Mouse (Mus musculus): ENCODE results near the gene Atp11a. TPM values are rescaled to one million over a fixed set of nuclear protein-coding genes. Genes with fewer than 3 reads are reported as not detected.
A peak's percentile ranks its signal among the peaks of the same experiment; 100 is the strongest.

Atp11a gene
- polyA plus RNA-seq, 1 experiment = 24.0 TPM

DNA sequence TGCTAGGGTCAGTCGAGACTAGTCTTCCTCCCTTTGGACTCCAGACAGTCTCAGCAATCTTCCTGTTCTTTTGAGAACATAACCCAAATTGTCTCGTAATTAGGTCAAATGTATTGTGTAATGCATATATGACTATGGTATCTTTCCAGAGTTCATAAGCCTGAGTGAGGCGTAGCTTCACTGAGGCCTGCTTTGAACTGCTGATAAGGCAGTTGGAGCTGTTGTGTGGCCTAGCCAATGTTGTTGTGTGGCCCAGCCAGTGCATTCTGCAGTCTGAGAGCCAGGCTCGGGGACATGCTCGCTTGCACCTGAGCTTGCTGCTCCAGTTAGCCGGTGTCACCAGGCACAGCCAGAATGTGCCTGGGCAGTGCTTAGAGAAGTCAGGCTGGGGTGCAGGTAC, 89.6 kb downstream of the Atp11a start:
- no peak for TF ChIP-seq CTCF (IDR thresholded peaks at IDR 0.05; ENCODE audit: low read depth, low read length)
- TF ChIP-seq POLR2A (IDR thresholded peaks at IDR 0.05; ENCODE audit: borderline replicate concordance, low read depth, low read length) = no peak
- Histone ChIP-seq H3K4me3 (ENCODE audit: insufficient read depth, low read length) (no peak overlapping the region), H3K27ac (ENCODE audit: insufficient read depth, low read depth, low read length) (no peak overlapping the region), H3K4me1 (ENCODE audit: control insufficient read depth, insufficient read depth, low read length) (peaks cover 22% of the 10 kb centered on the region)

DNA sequence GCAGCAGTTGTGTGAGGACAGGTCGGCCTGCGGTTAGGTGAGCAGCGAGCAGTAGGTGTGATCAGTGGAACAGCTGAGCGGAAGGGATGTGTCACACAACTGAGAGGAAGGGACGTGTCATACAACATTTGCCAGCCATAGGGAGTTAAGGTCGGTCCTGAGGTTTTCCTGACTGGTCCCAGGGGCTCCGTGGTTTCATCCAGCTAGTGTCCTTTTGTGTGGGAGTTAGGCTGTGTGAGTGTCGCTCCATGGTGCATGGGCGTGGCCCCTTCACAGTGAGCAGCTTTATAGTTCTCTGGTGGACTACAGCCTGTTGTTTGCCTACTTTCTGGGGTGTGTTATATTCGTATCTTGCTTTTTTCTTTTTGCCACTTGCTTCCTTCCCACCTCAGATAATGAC, 94.4 kb downstream of the Atp11a start:
- no peak overlapping the region for H3K27ac ChIP-seq (ENCODE audit: insufficient read depth, low read depth, low read length)
- no peak for TF ChIP-seq CTCF (IDR thresholded peaks at IDR 0.05; ENCODE audit: low read depth, low read length)
- TF ChIP-seq POLR2A (IDR thresholded peaks at IDR 0.05; ENCODE audit: borderline replicate concordance, low read depth, low read length) = no peak
- no peak overlapping the region for H3K4me3 ChIP-seq (ENCODE audit: insufficient read depth, low read length)
- H3K4me1 ChIP-seq (ENCODE audit: control insufficient read depth, insufficient read depth, low read length) = peaks cover 7% of the 10 kb centered on the region

DNA sequence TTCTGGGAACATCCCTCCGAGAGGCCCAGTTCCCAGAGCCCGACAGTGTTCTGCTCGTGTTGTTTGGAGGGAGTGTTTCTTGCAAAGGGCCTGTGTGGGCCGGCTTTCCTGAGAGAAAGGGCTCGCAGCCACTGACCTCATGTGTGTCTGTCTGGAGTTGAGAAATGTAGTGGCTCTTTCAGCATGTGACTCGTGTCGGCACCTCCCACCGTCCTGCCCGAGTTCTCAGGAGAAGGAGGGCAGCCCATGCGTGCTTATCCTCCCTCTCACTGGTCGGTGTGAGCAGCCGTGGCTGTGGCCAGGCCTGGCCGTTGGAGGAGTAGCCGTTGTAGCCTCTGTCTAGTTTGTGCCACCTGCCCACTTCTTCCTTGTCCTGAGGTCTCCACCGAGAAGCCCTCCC, 99.2 kb downstream of the Atp11a start:
- TF ChIP-seq POLR2A (IDR thresholded peaks at IDR 0.05; ENCODE audit: borderline replicate concordance, low read depth, low read length) = no peak
- no peak for TF ChIP-seq CTCF (IDR thresholded peaks at IDR 0.05; ENCODE audit: low read depth, low read length)
- Histone ChIP-seq H3K27ac (ENCODE audit: insufficient read depth, low read depth, low read length) (no peak overlapping the region), H3K4me1 (ENCODE audit: control insufficient read depth, insufficient read depth, low read length) (peaks cover 7% of the 10 kb centered on the region; the same call in 1 of the 2 replicates)

DNA sequence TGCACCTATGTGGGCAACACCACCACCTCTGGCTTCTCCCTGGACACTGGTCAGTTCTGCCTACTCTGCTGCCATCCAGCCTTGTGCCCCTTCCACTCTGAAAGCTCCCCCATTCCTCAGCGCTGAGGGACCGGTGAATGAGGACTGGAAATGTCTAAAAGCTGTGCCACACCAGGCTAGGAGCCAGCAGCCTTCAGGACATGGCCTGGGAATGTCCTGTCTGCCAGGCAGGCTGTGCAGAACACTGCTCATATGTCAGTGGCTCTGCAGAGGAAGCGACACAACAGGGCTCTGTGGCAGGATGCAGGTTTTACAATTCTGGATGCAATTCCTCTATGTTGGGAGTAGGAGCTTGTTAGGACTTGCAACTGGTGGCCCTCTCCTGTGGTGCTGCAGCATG, 106.2 kb downstream of the Atp11a start:
- no peak overlapping the region for H3K4me3 ChIP-seq (ENCODE audit: insufficient read depth, low read length)
- no peak for TF ChIP-seq POLR2A (IDR thresholded peaks at IDR 0.05; ENCODE audit: borderline replicate concordance, low read depth, low read length)
- TF ChIP-seq CTCF (IDR thresholded peaks at IDR 0.05; ENCODE audit: low read depth, low read length) = no peak
- H3K4me1 ChIP-seq (ENCODE audit: control insufficient read depth, insufficient read depth, low read length) = peaks cover 7% of the 10 kb centered on the region; the same call in 1 of the 2 replicates
- no peak overlapping the region for H3K27ac ChIP-seq (ENCODE audit: insufficient read depth, low read depth, low read length)

More for the DNA sequence above, 99.2 kb downstream of the Atp11a start:
- no peak overlapping the region for H3K4me3 ChIP-seq (ENCODE audit: insufficient read depth, low read length)

DNA sequence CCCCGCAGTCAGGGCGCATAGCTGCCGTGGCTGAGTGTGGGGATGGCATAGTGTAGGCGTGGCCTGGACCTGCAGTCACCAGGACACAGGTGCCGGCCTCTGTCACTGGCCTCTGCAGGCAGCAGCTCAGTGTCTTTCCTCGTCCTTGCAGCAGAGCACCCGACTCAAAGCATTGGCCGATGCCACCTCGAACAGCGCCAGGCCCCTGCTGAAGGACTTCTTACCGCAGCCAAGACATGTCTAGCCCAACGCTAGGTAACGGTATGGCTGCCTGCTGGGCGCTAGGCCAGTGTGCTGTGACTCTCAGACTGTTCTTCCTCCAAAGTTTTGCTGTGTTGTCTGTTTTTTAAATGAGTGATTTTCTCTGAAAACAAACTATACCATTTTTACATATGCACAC, 106.8 kb downstream of the Atp11a start:
- no peak for TF ChIP-seq POLR2A (IDR thresholded peaks at IDR 0.05; ENCODE audit: borderline replicate concordance, low read depth, low read length)
- no peak for TF ChIP-seq CTCF (IDR thresholded peaks at IDR 0.05; ENCODE audit: low read depth, low read length)
- H3K4me1 ChIP-seq (ENCODE audit: control insufficient read depth, insufficient read depth, low read length) = peaks cover 3% of the 10 kb centered on the region; the same call in 1 of the 2 replicates
- no peak overlapping the region for H3K27ac ChIP-seq (ENCODE audit: insufficient read depth, low read depth, low read length)
- H3K4me3 ChIP-seq (ENCODE audit: insufficient read depth, low read length) = no peak overlapping the region

DNA sequence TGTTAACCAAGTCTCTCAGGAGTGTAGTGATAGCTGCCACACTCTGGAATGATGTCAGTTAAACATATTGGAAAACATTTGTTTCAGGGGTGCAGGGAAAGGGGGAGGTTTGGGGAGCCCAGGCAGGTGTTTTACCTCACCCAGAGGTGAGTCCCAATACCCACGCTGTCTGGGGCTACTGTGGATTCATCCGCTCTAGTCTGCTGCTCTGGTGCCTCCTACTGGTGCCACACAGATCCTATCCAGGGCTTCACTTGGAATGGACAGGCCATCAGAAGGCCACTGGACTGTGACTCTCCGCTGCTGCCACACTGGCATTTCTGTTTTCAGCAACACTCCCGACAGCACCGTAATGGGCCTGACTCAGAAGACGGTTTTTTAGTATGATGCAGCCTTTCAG, 109.0 kb downstream of the Atp11a start:
- Histone ChIP-seq H3K4me1 (ENCODE audit: control insufficient read depth, insufficient read depth, low read length) (no peaks in the 10 kb centered on the region), H3K27ac (ENCODE audit: insufficient read depth, low read depth, low read length) (no peak overlapping the region), H3K4me3 (ENCODE audit: insufficient read depth, low read length) (no peak overlapping the region)
- TF ChIP-seq CTCF (IDR thresholded peaks at IDR 0.05; ENCODE audit: low read depth, low read length) (no peak), POLR2A (IDR thresholded peaks at IDR 0.05; ENCODE audit: borderline replicate concordance, low read depth, low read length) (no peak)

DNA sequence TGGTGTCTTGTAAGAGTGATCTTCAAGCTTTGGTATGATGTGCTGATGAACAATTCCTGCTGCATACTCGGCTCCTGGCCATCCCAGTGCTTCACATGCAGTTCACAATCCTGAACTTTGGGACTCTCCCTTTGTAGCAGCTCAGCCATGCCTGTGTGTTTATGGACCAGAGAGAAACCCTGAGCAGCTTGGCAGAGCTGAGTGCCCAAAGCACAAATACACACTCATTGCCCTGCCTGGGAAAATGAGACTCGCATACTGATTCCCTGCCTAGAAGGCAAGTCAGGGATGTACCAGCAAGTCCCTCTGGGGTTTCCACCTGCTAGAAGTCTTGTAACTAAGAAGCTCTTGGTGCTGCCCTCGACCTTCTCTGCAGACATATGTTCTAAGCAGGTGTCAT, 112.8 kb downstream of the Atp11a start:
- Histone ChIP-seq H3K27ac (ENCODE audit: insufficient read depth, low read depth, low read length) (no peak overlapping the region), H3K4me1 (ENCODE audit: control insufficient read depth, insufficient read depth, low read length) (peaks cover 4% of the 10 kb centered on the region; the same call in 1 of the 2 replicates), H3K4me3 (ENCODE audit: insufficient read depth, low read length) (no peak overlapping the region)
- no peak for TF ChIP-seq CTCF (IDR thresholded peaks at IDR 0.05; ENCODE audit: low read depth, low read length)
- TF ChIP-seq POLR2A (IDR thresholded peaks at IDR 0.05; ENCODE audit: borderline replicate concordance, low read depth, low read length) = no peak

DNA sequence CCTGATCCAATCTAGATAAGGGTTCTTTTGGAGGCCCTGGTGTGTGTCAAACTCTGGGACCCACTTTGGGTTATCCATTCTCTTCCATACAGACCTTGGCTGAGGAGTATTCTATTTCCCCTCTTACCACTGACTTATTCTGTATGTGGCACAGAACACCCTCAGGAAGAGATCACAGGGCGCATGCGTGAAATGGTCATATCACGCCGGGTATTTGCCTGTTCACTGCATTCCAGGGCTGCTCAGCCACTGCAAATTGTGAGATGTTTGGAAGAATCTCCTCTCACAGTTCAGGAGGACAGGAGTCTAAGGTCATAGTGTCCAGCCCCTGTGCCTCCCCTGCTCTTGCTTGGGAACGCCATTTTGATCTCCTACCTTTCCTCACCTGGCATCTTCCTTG, 113.8 kb downstream of the Atp11a start:
- H3K4me3 ChIP-seq (ENCODE audit: insufficient read depth, low read length) = no peak overlapping the region
- H3K4me1 ChIP-seq (ENCODE audit: control insufficient read depth, insufficient read depth, low read length) = peaks cover 4% of the 10 kb centered on the region; the same call in 1 of the 2 replicates
- TF ChIP-seq CTCF (IDR thresholded peaks at IDR 0.05; ENCODE audit: low read depth, low read length) (no peak), POLR2A (IDR thresholded peaks at IDR 0.05; ENCODE audit: borderline replicate concordance, low read depth, low read length) (no peak)
- no peak overlapping the region for H3K27ac ChIP-seq (ENCODE audit: insufficient read depth, low read depth, low read length)

DNA sequence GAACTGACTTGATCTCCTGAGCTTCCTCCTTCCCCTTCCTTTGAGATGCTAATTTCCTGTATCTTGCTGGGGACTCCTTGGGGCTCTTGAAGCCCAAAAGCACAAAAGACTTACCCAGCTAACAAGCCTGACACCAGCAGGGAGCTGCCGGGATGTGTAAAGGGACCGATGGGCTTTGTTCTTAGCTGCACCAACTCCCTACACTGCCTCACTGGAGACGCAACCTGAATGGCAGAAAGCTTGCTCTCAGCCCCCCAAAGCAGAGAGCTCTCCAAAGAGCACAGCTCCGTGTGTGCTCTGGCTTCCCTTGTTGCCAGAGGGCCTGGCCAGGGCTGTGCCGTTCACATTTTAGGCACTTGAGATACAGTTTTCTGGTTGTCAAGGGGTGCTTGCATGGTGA, 114.6 kb downstream of the Atp11a start:
- no peak overlapping the region for H3K4me3 ChIP-seq (ENCODE audit: insufficient read depth, low read length)
- no peak overlapping the region for H3K27ac ChIP-seq (ENCODE audit: insufficient read depth, low read depth, low read length)
- TF ChIP-seq CTCF (IDR thresholded peaks at IDR 0.05; ENCODE audit: low read depth, low read length) = no peak
- TF ChIP-seq POLR2A (IDR thresholded peaks at IDR 0.05; ENCODE audit: borderline replicate concordance, low read depth, low read length) = no peak
- H3K4me1 ChIP-seq (ENCODE audit: control insufficient read depth, insufficient read depth, low read length) = peaks cover 4% of the 10 kb centered on the region; the same call in 1 of the 2 replicates

DNA sequence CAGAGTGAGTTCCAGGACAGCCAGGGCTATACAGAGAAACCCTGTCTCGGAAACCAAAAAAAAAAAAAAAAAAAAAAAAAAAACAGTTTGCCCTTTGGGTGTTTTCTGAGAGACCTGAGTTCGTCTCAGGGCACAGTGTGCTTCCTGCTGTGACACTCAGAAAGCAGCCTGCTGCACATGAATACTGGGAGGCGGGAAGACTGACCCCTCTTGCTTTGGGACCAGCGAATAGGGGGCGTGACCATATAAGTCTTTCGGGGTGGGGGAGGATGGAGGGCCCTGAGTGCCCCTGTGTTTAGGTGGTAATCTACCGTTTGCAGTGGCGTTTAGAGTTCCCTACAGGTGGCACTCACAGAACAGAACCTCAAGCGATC, 116.2 kb downstream of the Atp11a start:
- TF ChIP-seq CTCF (IDR thresholded peaks at IDR 0.05; ENCODE audit: low read depth, low read length) = no peak
- no peak for TF ChIP-seq POLR2A (IDR thresholded peaks at IDR 0.05; ENCODE audit: borderline replicate concordance, low read depth, low read length)
- H3K4me1 ChIP-seq (ENCODE audit: control insufficient read depth, insufficient read depth, low read length) = peaks cover 4% of the 10 kb centered on the region; the same call in 1 of the 2 replicates
- H3K4me3 ChIP-seq (ENCODE audit: insufficient read depth, low read length) = peak overlapping the region; percentile 48
- H3K27ac ChIP-seq (ENCODE audit: insufficient read depth, low read depth, low read length) = no peak overlapping the region
